Mouse (Mus musculus): Measurements from ENCODE around the gene Bhlhe40. TPM values are rescaled to one million over a fixed set of nuclear protein-coding genes. Genes with fewer than 3 reads are reported as not detected.

Gene Bhlhe40
- polyA plus RNA-seq, 1 experiment from 2014 or later = 7.8 TPM

DNA sequence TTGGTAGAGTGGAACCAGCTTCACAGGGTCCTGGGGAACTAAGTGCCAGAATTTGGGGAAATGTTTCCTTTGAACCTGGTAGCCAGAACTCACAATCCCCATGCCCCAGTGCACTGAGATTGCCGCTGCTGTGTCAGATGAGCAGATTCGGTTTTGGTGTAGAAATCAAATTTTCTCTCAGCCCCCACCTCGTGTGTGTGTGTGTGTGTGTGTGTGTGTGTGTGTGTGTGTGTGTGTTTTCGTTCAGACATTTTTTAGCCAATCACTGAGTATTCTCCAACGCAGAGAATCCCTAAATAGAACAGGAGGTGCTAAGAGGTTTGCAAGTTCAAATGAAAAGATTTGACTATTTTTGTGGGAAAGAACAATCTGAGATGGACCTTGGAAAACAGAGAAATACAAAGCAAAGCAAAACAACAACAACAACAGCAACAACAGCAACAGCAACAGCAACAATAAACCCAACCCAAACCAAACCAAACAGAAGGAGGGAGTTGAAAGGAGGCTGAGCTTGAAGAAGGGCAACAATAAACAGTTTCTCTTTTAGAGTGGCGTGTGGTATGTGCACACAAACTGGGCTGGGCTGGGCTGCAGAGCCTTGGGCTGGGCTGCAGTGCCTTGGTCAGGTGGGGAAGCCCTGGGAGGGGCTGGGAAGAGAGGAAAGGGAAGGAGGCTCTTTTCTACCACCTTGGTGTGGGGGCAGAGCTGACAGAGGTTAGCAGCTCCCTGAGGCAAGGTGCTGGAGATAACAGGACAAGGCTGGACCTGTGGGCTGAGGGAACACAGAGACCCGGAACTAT is 52.9 kb downstream of the Bhlhe40 start:
- Histone ChIP-seq H3K4me2 (ENCODE audit: low read length) (no peak overlapping the region), H3K36me3 (ENCODE audit: control insufficient read depth, insufficient read depth, low read length) (no peaks in the 10 kb centered on the region), H3K27me3 (ENCODE audit: control insufficient read depth, insufficient read depth, low read depth, low read length) (no peaks in the 10 kb centered on the region), H3K27ac (ENCODE audit: low read length) (no peak overlapping the region), H3K9ac (ENCODE audit: low read depth, low read length) (no peak overlapping the region), H3K4me1 (ENCODE audit: control insufficient read depth, insufficient read depth, low read length) (peaks cover 6% of the 10 kb centered on the region; the same call in 1 of the 2 replicates), H3K9me3 (replicated peaks; ENCODE audit: control insufficient read depth, low read length, poor library complexity, severe bottlenecking) (no peaks in the 10 kb centered on the region), H3K4me3 (ENCODE audit: low read depth, low read length) (no peak overlapping the region)
- ATAC-seq = no peak
- 70% methylated on average over 7 of the region's 7 CpGs for WGBS

Other genes with a start within 250 kb of the Bhlhe40 start
- gene Arl8b, start 122.5 kb downstream of the Bhlhe40 start, polyA plus RNA-seq (2015; fragmentation: Nextera tagmentation; extraction: Ambion mirVana) = 106 and 112 TPM in 2 replicates
- gene Edem1, start 168.0 kb downstream of the Bhlhe40 start, polyA plus RNA-seq (2015; fragmentation: Nextera tagmentation; extraction: Ambion mirVana) = 4.1 and 4.9 TPM in 2 replicates